Mouse (Mus musculus) ovary, postnatal 36 days (tissue): Measurements from ENCODE around the gene Pon3.
"Not testable (repeated sequence)": the region's sequence is repeated elsewhere in the genome, so short reads cannot be mapped to it uniquely, and the experiment has no call there.

ENCODE experiments used
- DNase-seq: peaks from one replicate; pipeline ENCODE4 v3.0.0; 2022; ENCODE audit warnings: low spot score, mixed read lengths

Gene Pon3

GRCm38 (mm10) chr6:5254869-5255268, 1.2 kb downstream of the Pon3 start:
- DNase-seq = no peak

GRCm38 (mm10) chr6:5245926-5246325, 10.2 kb downstream of the Pon3 start:
- DNase-seq = no peak

- no peak for DNase-seq
These were observed 17.3 kb downstream of the Pon3 start for GRCm38 (mm10) chr6:5238799-5239198.

- DNase-seq = no peak
These were observed 18.6 kb downstream of the Pon3 start for GRCm38 (mm10) chr6:5237510-5237909.

DNA sequence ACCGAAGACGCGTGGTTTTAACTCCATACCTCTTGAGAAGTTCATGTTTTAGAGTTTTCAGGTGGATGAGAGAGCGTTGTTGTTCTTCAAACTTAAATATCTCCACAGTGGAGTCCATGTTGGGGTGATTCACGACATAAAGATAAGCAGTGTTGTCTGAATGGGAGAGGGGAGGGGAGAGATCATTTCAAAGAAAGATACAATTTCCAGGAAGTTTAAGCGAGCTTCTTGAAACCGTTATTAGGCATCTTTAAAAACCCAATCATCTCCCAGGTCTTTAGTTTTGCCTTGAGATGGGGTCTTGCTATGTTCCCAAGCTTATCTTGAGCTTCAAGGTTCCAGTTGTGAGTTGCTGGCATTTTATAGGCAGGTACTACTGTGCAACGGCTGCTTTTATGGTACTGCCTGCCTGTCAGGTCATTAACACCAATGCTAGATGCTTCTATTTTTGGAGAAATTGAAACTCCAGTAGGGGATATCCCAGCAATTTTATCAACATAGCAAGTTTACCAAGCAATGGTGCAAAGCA, 19.2 kb downstream of the Pon3 start:
- DNase-seq = no peak

DNA sequence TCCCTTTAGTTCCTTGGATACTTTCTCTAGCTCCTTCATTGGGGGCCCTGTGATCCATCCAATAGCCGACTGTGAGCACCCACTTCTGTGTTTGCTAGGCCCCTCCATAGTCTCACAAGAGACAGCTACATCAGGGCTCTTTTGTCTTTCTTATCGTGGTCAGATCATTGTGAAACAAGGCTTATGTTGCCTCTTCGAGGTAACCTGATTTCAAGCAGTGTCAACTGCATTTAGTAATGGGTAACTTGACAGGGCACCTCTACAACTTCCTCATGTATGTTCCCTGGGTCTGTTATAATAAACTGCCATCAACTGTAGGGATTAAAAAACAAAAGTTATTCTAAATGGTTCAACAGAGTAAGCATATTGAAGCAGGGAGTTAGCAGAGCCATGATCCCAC, 21.5 kb downstream of the Pon3 start:
- no peak for DNase-seq

- DNase-seq = no peak
These were observed 22.3 kb downstream of the Pon3 start for GRCm38 (mm10) chr6:5233812-5234211.

- no peak for DNase-seq
These were observed 24.1 kb downstream of the Pon3 start for GRCm38 (mm10) chr6:5232022-5232421.

GRCm38 (mm10) chr6:5230261-5230660, 25.8 kb downstream of the Pon3 start:
- DNase-seq = no peak

- not testable (repeated sequence) for DNase-seq
These were observed 32.5 kb downstream of the Pon3 start for GRCm38 (mm10) chr6:5223551-5223950.

DNA sequence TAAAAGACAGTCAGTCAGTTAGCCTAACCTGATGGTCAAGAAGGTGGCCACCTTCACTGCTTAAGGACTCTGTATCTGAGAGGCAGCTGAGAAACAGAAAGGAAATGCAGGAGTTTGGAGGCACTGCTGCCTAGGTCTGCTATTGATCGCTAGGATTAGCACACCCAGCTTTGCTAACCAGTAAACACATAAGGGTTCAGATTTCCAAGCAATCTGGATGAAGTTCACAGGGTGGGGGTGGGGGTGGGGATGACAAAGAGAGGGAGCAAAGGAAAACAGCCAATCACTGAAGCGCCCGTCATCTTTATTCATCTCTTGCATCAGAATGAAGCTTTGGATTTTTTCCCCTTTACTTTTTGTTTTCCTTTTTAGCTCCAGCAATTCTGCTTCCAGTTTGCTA, 34.0 kb downstream of the Pon3 start:
- DNase-seq = no peak

DNA sequence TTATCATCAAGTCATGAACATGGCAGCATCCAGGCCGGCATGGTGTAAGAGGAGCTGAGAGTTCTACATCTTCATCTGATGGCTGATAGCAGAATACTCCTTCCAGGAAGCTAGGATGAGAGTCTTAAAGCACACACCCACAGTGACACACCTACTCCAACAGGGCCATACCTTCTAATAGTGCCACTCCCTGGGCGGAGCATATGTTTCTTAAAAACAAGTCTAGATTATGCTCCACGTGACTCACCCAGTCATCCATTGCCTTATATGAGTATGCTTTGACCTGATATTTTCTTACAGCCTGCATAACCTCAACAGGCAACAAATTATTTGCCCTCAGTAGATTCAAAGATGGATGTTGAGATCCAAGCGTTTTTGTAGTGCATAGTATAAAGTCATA, 37.9 kb downstream of the Pon3 start:
- no peak for DNase-seq

GRCm38 (mm10) chr6:5207817-5208216, 48.3 kb downstream of the Pon3 start:
- DNase-seq = no peak

GRCm38 (mm10) chr6:5199916-5200315, 56.2 kb downstream of the Pon3 start:
- DNase-seq = no peak

- DNase-seq = no peak
These were observed 56.6 kb downstream of the Pon3 start for GRCm38 (mm10) chr6:5199376-5199905.

DNA sequence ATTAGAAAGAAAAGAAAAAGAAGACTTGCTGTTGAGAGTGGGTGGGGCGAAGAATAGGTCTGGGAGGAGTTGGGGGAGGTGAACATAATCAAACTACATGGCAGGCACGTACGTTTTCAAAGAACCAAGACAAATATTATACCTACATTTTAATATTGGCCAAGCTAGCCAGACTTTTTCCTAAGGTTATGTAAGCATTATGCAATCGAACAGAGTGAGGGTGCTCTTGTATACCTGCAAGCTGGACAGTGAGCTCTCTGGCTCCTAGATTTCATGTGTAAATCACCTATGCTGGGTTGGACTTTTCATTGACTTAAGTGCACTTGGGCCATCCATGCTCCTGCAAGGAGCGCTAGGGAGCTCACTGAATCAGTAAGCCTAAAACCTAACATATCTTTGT, 57.5 kb downstream of the Pon3 start:
- no peak for DNase-seq

DNA sequence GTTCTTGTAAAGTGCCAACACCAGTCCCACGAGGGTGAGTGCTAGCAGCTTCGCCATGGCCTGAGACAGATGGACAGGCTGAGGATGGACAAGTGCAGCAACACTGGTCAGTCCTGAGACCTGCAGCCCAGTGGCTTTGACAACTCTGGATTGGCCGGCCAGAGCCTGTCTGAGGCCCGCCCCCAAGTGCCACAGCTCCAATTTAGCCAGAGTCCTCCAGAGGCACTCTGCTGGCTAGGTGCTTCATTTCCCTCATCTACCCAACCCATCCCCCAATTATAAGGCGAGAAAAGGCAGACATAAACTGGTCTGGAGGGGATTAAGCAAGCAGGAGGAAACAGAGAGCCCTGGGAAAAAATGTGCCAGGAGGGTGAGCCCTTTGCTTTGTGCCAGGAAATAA, 62.4 kb downstream of the Pon3 start, which contains the start of gene Pon1:
Gene Pon1 (minus strand): TSS at position 254 of the 400 bp plus-strand sequence.
- no peak for DNase-seq

- no peak for DNase-seq
These were observed 65.3 kb downstream of the Pon3 start for GRCm38 (mm10) chr6:5190761-5191160.

DNA sequence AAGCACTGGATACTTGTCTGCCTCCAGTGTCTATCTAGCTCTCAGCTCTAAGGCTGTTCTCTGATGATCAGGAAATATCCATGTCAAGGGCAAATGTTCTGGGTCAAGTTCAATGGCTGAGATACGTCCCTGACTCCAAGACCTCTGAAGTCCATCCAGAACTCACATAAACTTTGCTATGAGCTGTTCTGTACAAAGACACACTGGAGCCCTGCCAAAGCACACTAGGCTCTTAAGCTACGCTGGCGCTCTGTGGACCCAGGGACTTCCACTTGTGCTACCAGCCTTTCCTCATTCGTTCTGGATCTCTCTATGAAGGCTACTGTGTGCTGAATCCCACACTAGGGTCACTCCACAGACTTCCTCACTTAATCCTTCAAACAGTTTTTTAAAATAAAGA, 66.6 kb downstream of the Pon3 start:
- no peak for DNase-seq

GRCm38 (mm10) chr6:5188938-5189337, 67.1 kb downstream of the Pon3 start:
- no peak for DNase-seq

DNA sequence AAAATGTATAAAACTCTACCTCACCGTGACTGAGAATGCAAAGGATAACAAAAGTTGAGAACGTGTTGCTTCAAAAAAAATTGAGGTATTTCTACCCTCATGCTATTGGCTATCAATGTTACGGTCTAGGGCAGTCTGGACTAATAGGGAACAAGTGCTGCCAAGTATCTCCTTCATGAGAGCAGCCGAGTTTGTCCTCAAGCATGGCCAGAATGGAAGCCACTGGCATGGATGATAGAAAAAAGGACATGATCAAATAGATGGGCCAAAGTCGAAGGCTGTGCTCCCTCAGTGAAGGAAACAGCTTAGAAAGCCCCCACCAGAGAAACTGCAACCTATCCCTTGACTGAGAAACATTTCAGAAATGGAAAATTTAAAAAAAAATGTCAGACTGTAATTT, 68.0 kb downstream of the Pon3 start:
- DNase-seq = no peak

DNA sequence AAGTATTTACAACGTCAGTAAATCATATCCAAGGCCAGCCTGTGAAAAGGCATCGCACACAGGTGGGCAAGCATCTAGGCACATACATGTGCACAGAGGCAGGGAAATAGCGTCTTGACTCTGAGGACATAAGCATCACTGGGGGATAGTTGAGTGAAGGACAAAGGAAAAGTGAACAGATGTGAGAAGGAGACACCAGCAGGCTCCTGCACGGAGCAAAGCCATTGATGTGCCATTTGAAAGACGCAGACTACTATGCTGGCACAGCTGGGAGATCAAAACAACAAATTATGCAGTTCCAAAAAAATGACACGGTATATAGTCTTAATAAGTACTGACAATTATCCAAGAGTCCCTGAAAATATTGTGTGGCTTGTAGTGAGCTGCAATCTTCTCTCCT, 68.5 kb downstream of the Pon3 start:
- DNase-seq = no peak

- DNase-seq = no peak
These were observed 69.7 kb downstream of the Pon3 start for GRCm38 (mm10) chr6:5186229-5186950.

GRCm38 (mm10) chr6:5180645-5181044, 75.4 kb downstream of the Pon3 start:
- no peak for DNase-seq
